Mouse (Mus musculus) brain, embryonic 14.5 days (tissue): ENCODE results near the gene Magi3.

Experiments
- CTCF ChIP-seq: fragments of 200-500 bp; IDR thresholded peaks from 2 replicates; pipeline ENCODE4 v1.5.1; 2012; ENCODE audit warnings: inconsistent platforms, mild to moderate bottlenecking, moderate library complexity, borderline replicate concordance; ENCODE audit not compliant: insufficient read depth, insufficient read length; ENCODE audit errors: extremely low read depth
- POLR2A ChIP-seq: fragments of 200-500 bp; IDR thresholded peaks from 2 replicates; pipeline ENCODE4 v1.6.1; 2012; ENCODE audit warnings: mild to moderate bottlenecking, inconsistent platforms, borderline replicate concordance; ENCODE audit not compliant: poor library complexity, insufficient read depth, insufficient read length, severe bottlenecking; ENCODE audit errors: extremely low read depth

DNA sequence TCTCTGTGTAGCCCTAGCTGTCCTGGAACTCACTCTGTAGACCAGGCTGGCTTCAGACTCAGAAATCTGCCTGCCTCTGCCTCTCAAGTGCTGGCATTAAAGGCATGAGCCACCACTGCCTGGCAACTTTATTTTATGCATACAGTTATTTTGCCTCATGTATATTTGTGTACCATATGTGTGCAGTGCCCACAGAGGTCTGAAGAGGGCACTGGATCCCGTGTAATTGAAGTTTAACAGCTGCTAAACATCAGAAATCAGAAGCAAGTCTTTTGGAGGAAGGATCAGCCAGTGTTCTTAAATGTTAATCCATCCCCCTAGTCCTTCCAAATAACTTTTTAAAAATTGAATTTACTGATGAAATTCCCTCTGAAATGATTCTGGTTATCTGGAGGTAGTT, 125.5 kb downstream of the Magi3 start:
- TF ChIP-seq POLR2A (no peak), CTCF (peak; percentile 3; the same call in 1 of the 2 replicates)
